Mouse (Mus musculus): ENCODE results near the gene B3gnt2.

B3gnt2 gene

GRCm38 (mm10) chr11:22815143-22815542 lies 45.6 kb downstream of the B3gnt2 start:
- DNase-seq (ENCODE audit: low read depth), result no peak

- no peak for DNase-seq (ENCODE audit: low read depth)
These were observed 46.6 kb downstream of the B3gnt2 start for GRCm38 (mm10) chr11:22813921-22814704.

GRCm38 (mm10) chr11:22813427-22813826 lies 47.3 kb downstream of the B3gnt2 start:
- no peak for DNase-seq (ENCODE audit: low read depth)

GRCm38 (mm10) chr11:22811413-22811812 lies 49.3 kb downstream of the B3gnt2 start:
- DNase-seq (ENCODE audit: low read depth), result no peak

GRCm38 (mm10) chr11:22809465-22810096 lies 51.2 kb downstream of the B3gnt2 start:
- no peak for DNase-seq (ENCODE audit: low read depth)

- no peak for DNase-seq (ENCODE audit: low read depth)
These were observed 52.7 kb downstream of the B3gnt2 start for GRCm38 (mm10) chr11:22808040-22808439.

GRCm38 (mm10) chr11:22805171-22805570 lies 55.6 kb downstream of the B3gnt2 start:
- DNase-seq (ENCODE audit: low read depth), result no peak

GRCm38 (mm10) chr11:22799987-22800424 lies 60.8 kb downstream of the B3gnt2 start:
- no peak for DNase-seq (ENCODE audit: low read depth)

- DNase-seq (ENCODE audit: low read depth), result no peak
These were observed 61.8 kb downstream of the B3gnt2 start for GRCm38 (mm10) chr11:22798916-22799315.

- no peak for DNase-seq (ENCODE audit: low read depth)
These were observed 66.0 kb downstream of the B3gnt2 start for GRCm38 (mm10) chr11:22794734-22795133.

- DNase-seq (ENCODE audit: low read depth), result no peak
These were observed 66.9 kb downstream of the B3gnt2 start for GRCm38 (mm10) chr11:22793881-22794203.

GRCm38 (mm10) chr11:22793176-22793880 lies 67.4 kb downstream of the B3gnt2 start:
- DNase-seq (ENCODE audit: low read depth), result no peak

GRCm38 (mm10) chr11:22792149-22792548 lies 68.6 kb downstream of the B3gnt2 start:
- DNase-seq (ENCODE audit: low read depth), result no peak

GRCm38 (mm10) chr11:22791726-22792125 lies 69.0 kb downstream of the B3gnt2 start:
- DNase-seq (ENCODE audit: low read depth), result no peak

GRCm38 (mm10) chr11:22787833-22788232 lies 72.9 kb downstream of the B3gnt2 start:
- no peak for DNase-seq (ENCODE audit: low read depth)

GRCm38 (mm10) chr11:22784477-22784876 lies 76.3 kb downstream of the B3gnt2 start:
- DNase-seq (ENCODE audit: low read depth), result no peak

- no peak for DNase-seq (ENCODE audit: low read depth)
These were observed 78.0 kb downstream of the B3gnt2 start for GRCm38 (mm10) chr11:22782705-22783124.

GRCm38 (mm10) chr11:22781190-22781589 lies 79.6 kb downstream of the B3gnt2 start:
- DNase-seq (ENCODE audit: low read depth), result no peak

- DNase-seq (ENCODE audit: low read depth), result no peak
These were observed 80.0 kb downstream of the B3gnt2 start for GRCm38 (mm10) chr11:22780761-22781160.

GRCm38 (mm10) chr11:22779821-22780551 lies 80.8 kb downstream of the B3gnt2 start:
- no peak for DNase-seq (ENCODE audit: low read depth)

- DNase-seq (ENCODE audit: low read depth), result no peak
These were observed 82.2 kb downstream of the B3gnt2 start for GRCm38 (mm10) chr11:22778596-22778995.

- DNase-seq (ENCODE audit: low read depth), result no peak
These were observed 83.2 kb downstream of the B3gnt2 start for GRCm38 (mm10) chr11:22777531-22777930.

Data from c-Kit-positive CD71-negative TER-119-negative erythroid progenitor cells, embryonic 14.5 days (primary cell).